Mouse (Mus musculus) adrenal gland, postnatal 10 days (tissue): ENCODE results near the gene Gm14226. TPM values are rescaled to one million over a fixed set of nuclear protein-coding genes. Genes with fewer than 3 reads are reported as not detected.
A peak's percentile ranks its signal among the peaks of the same experiment; 100 is the strongest.
"Not testable (repeated sequence)": the region's sequence is repeated elsewhere in the genome, so short reads cannot be mapped to it uniquely, and the experiment has no call there.

Source experiments
- DNase-seq: peaks from one replicate; pipeline ENCODE4 v3.0.0; 2021; ENCODE audit warnings: mixed read lengths
- total RNA-seq, 2 experiments: library from RNA; stranded (reverse); gene quantifications; 2 replicates each; pipeline ENCODE4 v1.2.3; 2021

Gene Gm14226
- total RNA-seq, 2 experiments from 2014 or later = 25.9 to 37.2 TPM

- DNase-seq = no peak
Measured at GRCm38 (mm10) chr2:155047452-155048178, 29.5 kb downstream of the Gm14226 start.

DNA sequence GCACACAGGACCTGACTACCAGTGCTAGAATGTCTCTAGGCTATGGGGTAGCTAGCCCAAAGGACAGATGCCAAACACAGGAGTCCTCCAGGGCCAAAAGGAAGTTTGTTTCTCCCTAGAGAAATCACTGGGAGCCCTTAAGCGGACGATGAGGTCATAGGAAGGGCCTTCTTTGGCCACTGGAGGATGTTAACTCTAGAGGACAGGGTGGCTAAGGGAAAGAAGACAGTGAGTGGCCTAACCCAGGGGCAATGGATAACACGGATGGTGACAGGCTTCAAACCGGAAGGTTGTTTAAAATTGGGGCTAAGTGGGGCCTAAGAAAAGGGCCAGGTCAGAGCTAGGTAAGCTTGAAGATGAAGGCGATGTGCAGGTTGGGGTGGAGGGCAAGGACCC lies 32.0 kb downstream of the Gm14226 start:
- no peak for DNase-seq

GRCm38 (mm10) chr2:155050504-155051236 lies 32.6 kb downstream of the Gm14226 start:
- DNase-seq = peak; percentile 98

- no peak for DNase-seq
Measured at GRCm38 (mm10) chr2:155051622-155052351, 33.7 kb downstream of the Gm14226 start.

DNA sequence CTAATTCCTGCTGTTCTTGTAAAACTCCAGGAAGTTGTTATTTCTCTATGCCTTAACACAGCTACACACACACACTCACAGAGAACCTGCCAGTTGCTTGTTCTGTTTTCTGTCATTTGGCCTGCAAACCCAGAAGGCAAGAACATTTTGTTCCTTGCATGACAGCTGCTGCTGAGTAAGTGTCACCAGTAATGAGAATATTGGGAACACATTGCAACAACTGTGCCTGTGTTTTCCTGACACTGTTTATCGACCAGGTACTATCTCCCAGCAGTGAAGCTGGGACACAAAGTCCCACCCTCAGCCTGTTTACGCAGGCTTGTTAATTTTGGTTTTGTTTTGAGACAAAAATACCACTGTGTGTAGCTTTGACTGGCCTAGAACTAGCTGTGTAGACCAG lies 34.6 kb downstream of the Gm14226 start:
- DNase-seq = no peak

- DNase-seq = not testable (repeated sequence)
Measured at GRCm38 (mm10) chr2:155053512-155053911, 35.4 kb downstream of the Gm14226 start.

- no peak for DNase-seq
Measured at GRCm38 (mm10) chr2:155054672-155055071, 36.6 kb downstream of the Gm14226 start.

GRCm38 (mm10) chr2:155056076-155056578 lies 38.1 kb downstream of the Gm14226 start:
- peak; percentile 31 for DNase-seq

DNA sequence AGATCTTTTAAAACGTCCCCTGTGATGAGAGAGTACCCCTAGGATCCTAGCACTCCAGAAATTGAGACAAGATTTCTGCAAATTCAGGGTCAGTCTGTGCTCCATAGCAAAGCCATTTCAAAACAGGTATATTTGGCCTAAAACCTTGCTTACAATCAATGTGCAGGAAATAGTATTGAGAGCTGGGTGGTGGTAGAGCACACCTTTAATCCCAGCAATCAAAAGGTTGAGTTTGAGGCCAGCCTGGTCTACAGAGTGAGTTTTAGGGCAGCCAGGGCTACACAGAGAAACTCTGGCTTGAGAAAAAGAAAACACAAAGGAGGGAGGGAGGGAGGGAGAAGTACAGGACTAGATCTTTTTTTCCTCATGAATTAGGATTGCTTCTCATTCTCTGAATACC lies 39.3 kb downstream of the Gm14226 start:
- DNase-seq = no peak

- DNase-seq = peak; percentile 30
Measured at GRCm38 (mm10) chr2:155071027-155071426, 53.0 kb downstream of the Gm14226 start.

DNA sequence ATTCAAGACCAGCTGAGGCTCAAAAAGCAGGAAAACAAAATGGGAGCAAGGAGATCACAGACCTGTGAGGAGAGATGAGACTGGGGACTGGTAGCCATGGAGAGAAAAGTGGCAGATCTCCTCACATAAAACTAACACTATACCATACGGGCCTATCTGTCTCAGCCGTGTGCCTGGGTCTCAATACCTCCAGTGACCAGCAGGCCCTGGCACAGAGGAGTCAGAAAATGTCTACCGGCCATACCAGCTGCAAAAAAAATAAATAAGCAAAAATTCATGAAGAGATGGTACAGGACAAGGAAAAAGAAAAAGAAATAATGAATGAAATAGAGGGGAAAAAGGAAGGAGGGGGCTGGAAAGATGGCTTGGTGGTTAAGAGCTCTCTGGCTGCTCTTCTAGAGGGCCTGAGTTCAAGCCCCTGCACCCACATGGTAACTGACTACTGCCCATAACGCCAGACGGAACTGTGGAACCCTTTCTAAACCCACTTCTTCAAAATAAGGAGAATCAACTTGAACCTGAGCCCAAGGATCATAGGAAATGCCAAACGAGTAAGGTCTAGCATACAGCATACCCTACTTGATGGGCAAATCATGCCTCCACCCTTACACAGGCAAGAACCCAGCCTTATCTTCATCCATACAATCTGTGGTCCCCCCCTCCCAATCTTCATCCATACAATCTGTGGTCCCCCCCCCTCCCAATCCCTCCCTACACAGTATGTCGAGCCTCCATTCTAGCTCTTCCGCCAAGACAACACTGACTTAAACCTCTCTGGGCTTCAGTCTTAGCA lies 54.5 kb downstream of the Gm14226 start:
- no peak for DNase-seq

DNA sequence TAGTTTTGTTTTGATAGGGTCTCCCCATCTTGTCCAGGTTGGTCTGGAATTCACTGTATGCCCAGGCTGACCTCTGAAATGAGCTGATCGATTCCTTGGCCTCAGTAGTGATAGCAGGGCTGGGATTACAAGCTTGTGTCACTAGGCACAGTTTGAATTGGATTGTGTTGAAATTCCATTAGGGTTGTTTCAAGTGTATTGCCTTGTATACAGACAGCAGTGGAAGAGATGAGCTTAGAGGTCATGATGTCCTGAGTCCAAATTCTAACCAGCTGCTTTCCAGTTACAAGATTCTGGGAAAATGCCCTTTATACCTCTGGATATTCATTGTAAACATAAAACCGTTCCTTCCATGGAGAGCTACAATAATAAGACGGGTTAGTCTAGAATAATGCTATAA lies 55.3 kb downstream of the Gm14226 start:
- DNase-seq = no peak

DNA sequence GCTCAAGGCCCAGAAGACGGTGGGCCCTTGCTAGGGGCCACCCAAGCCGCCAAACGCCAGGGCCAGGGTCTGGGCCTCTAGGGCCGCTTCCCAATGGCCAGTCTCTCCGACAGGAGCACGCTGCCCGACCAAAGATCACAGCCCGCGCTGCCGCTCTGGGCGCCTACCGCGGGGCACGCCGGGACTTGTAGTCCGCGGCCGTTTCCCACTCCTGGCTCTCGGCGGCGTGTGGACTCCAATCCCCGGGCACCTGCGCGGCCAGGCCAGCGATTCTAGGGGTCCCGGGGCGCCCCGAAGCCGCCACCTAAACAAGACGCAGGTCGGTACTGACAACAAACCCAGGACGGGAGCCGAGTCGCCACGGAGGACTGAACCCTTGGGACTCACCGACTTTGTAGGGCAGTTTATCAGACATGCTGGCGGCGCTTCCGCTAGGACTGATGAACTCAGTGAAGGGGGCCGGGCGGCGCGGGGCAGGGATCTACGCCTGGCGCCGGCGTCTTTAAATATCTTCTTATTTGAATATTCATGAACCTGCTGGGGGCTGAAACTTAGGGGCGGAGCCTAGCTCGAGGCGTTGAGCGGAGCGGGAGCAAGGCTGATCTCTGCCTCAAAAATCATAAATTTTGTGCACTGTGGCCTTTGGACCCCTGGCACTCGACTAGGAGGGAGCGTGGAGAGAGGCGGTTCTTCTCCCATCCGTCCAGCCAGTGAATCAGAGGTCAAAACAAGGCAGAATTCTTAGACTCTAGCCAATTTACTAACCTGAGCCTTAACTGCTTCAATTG lies 56.1 kb downstream of the Gm14226 start, which contains the start of gene Ahcy:
TSS of gene Ahcy (minus strand) at position 520 of the 788 bp plus-strand sequence.
- peak; percentile 92 for DNase-seq

GRCm38 (mm10) chr2:155074766-155075330 lies 56.8 kb downstream of the Gm14226 start:
- no peak for DNase-seq

DNA sequence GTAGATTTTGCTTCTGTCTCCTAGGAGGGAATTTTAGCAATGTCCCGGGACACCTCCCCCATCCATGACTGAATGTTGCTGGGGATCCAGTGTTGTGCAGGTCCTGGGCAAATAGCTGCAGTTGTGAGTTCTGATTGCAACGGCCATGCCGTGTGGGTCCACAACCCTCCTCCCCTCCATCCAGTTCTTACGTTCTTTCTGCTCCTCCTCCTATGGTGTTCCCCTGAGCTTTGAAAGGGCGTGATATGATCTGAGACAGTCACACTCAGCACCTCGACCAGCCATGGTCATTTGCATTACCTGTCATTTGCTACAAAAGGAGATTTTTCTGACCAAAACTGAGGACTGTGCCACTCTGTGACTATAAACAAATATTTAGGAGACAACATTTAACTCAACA lies 57.6 kb downstream of the Gm14226 start:
- no peak for DNase-seq

Other genes starting within 250 kb of the Gm14226 start
- gene Gm14214, start 248.2 kb upstream of the Gm14226 start, total RNA-seq = not detected
- 100 to 1,000 TPM; 170 to 177 TPM for gene Raly, start 227.2 kb upstream of the Gm14226 start, total RNA-seq
- gene a, start 226.9 kb upstream of the Gm14226 start, total RNA-seq = not detected
- 100 to 1,000 TPM; 103 to 125 TPM for gene Eif2s2, start 125.3 kb upstream of the Gm14226 start, total RNA-seq
- gene Ahcy, start 56.2 kb downstream of the Gm14226 start, total RNA-seq = 10 to 100 TPM; 57.4 to 91.2 TPM
- gene Itch, start 115.2 kb downstream of the Gm14226 start, total RNA-seq = 10 to 100 TPM; 45.2 to 48.1 TPM
- gene Dynlrb1, start 218.3 kb downstream of the Gm14226 start, total RNA-seq = 100 to 1,000 TPM; 259 to 263 TPM